Mouse (Mus musculus) CD4-positive helper T cell, adult 2 months (primary cell): ENCODE measurements around the gene Fstl4.

ENCODE experiments used
- DNase-seq: peaks from one replicate; pipeline ENCODE4 v3.0.0-alpha.2; 2012; ENCODE audit warnings: low read depth, missing footprints, low spot score

Fstl4 gene

DNA sequence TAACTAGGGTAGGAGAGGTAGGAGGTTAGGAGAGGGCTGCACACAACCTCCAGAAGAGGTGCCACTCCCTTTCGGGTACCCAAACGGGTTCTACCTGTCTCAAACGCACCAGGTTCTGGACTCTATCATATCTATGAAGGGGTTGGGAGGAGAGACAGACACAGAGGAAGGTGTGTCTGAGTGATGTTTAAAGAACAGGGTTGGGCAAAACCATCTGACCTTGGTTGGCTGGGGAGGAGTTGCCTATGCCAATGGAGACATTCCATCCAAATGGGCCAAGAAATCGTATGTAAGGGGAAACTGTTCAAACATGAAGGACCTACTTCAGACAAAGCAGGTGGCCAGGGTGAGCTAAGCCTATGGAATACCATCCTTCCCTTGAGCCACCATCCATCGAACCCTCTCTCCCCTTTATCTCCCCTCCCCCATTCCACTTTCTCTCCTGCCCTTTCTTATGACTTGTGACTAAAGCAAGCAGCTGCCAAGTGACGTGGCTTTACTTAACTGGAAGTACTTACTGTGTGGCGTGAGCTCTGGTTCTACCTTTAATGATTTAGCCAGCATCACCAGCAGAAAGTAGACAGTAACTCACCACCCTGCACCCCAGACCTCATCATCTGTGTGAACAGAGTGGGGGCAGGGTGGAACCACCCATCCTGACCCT is 252.1 kb downstream of the Fstl4 start:
- DNase-seq = no peak

DNA sequence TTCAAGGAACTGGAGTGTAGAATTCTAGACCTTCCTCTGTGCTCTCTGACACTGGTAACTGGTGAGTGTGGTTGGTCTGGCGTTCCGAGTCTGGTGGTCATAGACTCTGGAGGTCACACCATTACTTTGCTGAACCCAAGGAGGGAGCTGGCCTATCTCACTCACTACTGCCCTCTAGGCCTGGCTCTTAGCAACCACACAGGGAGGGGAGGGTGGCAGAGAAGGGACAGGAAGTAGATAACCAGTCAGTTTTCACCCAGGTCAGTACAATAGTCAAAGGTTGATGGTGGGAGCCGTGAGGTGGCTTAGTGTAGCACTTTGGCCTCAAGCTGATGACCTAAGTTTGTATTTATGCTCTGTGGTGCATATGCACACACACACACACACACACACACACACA is 255.1 kb downstream of the Fstl4 start:
- DNase-seq = no peak

DNA sequence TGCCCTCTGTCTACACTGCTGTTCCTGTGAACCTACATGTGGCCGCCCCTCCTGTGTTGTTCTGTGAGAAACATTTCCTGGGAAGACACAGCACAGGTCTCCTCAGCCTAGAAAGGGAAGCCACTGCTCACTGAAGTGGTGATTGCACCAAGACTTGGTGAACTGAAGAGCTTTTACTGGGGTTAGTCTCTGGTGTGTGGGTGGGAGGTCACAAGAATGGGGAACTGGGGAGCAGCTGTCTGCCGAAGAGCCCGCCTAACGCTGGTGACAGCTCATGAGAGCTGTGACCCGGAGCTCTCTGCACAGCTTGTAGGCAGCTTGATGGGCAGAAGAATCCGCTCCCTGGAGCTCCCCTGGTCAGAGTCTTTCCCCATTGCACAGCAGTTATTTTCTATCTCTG is 260.0 kb downstream of the Fstl4 start:
- no peak for DNase-seq

DNA sequence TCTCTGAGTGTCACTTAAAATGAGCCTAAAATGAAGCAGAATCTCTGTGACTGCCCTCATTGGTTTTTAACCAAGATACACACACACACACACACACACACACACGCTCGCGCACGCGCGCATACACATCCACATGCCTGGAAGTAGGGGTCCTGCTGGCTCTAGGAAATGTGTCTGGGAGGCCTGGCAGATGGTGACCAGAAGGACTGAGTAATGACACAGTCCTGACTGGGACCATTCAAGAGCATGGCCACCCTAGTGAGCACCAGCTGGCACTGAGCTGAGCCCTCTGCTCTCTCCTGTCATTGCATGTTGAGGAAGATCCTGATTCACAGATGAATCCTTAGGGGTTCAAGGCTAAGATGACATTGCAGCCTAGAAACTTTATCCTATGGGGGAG is 261.3 kb downstream of the Fstl4 start:
- DNase-seq = no peak

DNA sequence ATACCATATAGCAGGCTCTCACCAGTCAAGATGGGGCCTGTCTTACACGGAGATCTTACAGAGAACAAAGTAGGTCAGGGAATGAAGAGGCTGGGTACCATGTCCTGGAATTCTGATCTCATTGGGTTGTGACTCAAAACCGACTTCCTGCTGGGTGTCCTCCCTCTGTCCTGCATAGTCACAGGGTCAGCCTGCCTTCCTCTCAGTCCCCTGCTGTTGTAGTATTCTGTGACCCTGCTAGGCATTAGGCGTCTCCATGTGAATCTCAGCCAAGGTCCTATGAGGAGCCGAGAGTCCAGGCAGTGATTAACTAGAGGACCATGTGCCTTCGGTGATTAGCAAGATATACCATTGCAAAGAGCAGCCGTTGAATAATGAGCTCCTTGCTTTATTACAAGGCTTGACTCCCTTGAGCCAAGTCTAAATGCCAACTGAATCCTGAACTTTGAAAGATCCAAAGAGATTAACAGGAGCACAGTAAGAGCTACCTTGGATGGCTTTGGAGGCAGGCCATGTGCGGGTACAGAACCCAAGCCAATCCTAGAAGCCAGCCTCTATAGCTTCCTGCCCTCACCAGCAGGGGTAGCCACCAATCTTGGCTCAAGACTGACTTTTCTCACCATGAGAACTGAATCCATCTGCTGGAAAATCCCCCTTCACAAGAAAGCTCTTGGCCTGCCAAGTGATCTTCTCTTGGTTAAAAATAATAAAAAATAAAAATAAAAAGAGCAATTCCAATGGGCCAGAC is 264.2 kb downstream of the Fstl4 start:
- DNase-seq = no peak

DNA sequence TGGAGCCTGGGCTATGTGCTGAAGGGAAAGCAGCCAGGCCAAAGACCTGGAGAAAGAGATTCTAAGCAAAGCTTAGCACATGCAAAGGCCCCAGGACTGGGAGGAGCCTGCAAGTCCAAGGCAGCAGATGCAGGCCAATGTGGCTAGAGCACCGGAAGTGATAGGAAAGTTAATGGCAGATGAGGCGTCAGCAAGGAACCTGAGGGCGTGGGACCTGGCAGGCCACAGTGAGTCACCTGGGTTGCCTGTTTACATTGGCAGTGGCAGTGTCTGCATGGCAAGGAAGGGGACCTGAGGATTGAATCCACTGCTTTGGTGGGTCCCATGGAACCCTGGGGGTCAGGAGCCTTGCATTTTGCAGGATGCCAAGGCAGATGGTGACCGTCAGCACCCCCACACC is 267.3 kb downstream of the Fstl4 start:
- no peak for DNase-seq

DNA sequence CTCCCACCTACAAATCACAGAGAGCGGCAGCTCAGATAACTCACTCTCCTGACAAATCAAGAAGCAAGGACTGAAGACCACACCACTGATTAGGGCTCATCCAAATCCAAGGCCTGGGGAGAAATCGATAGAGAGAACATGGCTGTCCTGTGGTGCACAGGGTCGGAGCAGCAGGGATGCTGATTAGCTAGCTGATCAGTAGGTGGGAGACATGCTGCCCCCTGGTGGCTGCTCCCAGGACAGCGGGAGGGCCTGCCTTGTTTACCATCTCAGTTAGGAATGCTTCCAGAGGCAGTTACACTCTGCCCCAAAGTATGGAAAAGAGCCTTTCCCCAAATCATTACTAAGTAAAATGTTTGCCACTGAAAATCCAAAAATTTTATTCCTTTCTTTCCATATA is 267.9 kb downstream of the Fstl4 start:
- DNase-seq = peak; percentile 34

DNA sequence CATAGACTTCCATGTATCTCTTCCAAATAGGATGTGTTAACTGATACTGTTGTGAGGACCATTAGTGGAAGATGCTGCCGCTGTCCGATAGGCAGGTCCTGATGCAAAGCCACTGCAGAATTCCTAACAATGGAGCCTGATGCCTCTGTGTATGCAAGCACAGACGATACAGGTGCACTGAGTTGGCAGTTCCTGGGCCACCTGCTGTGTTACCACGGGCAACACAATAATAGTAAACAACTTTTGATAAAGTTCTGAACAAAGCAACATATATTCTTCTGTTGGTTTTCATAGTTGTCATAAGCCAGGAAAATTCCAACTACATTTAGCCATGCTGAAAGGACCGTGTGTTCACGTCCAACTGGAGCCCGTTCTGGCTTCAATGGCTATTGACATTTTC is 271.0 kb downstream of the Fstl4 start:
- DNase-seq = no peak

DNA sequence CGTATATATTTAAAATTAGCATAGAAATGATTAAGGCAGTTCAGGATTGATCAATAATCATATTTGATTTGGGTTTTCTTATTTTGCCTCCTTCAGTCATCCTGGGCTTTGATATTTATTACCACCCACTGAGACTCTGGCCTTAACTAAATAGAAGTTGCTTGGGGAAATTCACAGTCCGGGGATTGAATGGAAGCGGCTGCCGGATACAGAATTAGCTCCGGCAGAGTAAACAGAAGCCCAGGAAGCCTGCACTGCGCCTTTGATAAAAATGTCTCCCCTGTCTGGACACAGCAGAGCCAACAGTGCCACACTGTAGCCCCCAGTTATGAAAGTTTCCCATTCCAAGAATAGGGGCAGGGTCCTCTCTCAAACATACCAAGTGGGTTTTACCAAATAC is 282.4 kb downstream of the Fstl4 start:
- DNase-seq = no peak

DNA sequence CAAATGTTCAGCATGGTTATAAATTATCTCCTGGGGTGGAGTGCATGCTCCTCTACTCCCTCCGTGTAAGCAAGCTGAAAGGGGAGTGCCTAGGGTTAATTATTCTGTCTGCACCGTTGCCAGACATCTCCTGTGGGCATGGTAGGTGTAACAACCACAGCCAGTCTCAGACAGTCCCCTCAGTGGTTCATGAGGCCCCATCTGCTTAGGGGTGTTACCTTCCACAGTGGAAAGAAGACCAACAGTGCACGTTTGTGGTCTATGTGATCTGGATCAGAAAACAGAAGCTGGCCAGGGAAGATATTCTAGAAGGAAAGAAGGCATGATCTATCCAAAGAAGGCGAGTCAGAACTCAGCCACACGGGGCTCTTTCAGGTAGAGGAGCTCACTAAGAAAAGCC is 289.7 kb downstream of the Fstl4 start:
- no peak for DNase-seq

DNA sequence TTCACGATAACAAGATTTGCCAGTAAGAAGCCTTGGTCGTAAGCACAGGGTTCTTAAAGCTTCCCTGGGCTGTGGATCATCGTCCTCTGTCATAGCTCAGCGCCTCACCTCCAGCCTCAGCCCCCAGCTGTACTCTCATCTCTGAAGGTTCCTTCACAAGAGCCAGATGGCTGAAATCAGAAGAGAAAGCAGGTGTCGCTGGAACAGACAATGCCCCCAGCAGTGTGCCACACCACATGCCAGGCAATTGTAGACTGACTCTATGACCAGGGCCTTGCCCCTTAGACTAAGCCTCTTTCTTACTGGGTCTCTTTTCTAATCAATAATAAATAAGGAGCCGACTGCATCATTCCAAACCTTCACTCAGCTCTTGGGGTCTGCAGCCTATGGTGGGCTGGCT is 291.5 kb downstream of the Fstl4 start:
- DNase-seq = no peak

DNA sequence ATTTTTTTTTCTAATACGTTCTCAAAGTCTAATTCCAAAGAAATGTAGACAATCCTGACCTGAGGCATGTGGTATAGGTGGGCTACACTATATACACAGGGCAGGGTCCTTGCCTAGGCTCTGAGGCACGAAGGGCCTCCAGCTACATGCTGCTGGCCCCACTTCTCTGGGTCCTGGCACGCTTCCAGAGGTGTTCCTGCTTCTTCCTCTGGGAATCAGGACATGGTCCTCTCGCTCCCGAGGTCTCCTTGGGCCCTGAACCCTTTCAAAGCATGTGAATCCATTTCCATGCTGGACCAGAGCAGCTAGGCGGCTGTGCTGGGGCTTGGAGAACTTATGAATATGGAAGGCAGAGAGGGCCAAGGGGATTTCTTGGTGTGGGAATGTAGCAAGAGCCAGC is 292.3 kb downstream of the Fstl4 start:
- DNase-seq = no peak

DNA sequence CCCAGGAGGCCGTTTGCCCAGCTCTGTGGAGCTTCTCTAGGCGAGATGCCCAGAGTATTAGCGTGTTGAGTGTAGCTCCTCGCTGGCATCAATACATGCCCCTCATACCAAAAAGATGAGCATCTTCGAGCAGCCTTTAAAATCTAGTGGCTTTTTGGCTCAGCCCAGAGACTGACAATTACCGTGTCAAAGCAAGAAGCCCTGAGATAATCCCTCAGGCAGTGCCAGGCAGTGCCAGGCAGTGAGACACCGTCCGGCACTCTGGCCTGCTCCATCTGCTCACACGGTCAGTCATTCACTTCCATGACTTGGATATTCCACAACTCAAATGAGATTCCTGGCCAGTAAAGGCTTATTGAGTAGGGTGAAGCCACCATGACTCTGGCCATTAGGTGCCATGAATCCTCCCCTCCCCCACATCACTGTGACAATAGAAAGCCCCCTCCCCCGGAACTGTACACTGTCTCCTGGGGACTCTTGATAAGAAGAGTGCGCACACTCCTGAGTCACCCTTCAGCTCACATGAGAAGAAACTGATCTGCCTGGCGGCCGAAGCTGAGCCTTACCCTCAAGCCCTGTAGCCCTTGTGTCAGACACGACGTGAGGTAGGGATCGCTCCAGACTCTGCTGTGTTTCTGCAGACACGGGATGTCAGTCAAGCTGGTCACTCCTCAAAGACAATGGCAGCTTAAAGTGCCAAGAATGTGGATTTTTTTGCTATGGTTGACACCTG is 293.6 kb downstream of the Fstl4 start:
- DNase-seq = no peak

DNA sequence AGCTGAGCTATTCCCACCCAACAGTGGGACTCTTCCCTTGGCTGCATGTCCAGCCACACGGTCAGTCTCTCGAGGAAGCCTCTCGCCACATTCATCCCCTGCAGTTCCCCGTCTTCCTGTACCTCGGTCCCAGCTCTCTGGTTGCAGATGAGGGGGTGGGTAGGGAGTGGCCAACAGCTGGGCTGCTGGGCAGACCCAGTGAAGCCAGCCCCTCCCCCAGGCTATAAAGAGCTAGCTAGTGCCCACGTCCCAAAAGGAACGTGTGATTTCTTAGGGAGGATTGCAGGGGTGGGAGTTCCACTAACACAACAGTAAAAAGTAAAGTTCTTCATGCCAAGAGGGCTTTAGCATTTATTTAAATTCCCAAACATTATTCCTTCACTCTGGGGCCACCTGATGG is 294.1 kb downstream of the Fstl4 start:
- no peak for DNase-seq

DNA sequence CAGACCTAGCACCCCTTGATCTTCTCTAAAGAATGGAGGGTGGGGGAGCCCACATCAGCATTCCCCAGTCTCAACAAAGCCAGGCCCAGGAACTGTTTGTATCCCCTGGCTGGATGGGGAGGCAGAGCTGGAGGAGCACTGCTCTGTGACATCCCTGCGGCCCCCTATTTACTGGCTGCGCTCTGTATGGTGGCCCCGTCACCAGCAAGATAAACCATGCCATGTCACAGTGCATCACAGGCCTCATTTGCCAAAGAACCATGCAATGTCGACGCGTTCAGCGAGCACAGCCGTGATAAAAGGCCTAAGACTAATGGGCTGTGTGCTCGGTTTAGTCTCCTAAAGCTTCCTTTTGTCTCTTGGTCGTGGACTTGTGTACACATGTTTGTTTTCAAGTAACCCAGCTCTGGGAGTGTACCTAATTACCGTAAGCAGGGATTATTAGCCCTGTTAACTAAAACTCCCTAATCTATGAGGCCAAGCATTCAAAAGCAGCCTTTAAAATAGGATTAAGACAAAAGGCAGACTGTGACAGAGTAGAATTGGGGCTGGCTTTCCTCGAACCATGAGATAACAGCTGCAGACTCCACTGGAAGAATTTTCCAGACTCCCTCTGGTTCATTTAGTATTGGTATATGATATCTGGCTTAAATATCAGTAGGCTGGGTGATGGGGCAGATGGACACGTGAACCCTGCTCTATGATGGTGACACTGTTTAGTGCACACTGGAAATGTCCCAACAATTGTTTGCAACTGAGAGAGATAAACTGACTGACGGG is 303.5 kb downstream of the Fstl4 start:
- no peak for DNase-seq

DNA sequence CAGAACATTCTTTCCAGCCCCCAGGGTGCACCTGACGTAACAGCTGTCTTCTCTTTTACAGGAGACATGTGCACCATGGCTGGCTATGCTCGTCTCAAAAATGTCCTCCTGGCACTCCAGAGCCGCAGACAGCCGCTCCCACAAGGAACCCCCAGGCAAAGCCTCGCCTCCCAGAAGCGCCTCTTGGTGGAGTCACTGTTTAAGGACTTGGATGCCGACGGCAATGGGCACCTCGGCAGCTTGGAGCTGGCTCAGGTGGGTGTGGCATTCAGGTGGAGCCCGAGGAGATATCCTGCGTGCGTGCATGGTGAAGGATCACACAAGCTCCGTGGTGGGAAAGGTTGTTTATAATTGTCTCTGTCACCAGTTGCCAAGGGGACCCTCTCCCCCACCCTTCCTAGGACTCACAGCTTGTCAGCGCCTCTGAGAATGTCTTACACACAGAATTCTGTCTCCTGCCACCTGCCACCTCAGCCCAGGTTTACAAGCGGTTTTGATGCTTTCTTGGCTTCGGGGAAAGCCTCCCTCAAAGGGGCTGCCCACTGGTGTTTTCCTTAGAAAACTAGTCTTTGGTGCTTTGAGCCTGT is 304.1 kb downstream of the Fstl4 start:
- no peak for DNase-seq

DNA sequence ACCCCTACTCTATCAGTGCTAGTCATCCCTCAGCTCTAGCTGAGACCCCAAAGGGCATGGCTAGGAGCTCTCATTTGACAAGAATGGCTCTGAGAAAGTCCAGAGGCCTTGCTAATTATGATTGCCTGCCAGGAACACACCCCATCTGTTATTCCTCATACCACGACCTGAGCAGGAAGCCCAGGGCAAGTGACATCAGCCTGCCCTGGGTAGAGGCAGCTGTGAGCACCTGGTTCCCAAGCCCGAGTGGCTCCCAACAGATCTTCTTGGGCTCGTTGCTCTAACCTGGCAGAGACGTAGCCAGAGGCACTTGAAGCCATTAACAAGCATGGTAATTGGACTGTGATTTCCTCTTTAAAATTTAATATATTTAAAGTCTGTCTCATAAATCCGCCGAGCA is 305.3 kb downstream of the Fstl4 start:
- DNase-seq = no peak

DNA sequence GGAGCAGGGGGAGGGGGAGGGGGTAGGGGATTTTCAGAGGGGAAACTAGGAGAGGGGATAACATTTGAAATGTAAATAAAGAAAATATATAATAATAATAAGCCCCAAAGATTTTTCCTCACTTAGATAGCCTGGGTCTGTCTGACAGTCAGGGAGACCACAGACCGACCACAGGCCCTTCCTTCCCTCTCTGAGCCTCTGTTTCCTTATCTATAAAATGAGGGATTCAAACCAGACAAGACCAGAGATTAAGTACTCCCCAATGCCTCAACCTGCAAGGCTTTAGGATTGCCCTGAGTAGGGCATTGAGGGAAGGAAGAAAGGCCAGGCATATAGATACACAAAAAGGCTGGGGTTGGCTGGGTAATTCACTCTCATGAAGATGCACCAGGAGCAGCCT is 307.2 kb downstream of the Fstl4 start:
- no peak for DNase-seq

DNA sequence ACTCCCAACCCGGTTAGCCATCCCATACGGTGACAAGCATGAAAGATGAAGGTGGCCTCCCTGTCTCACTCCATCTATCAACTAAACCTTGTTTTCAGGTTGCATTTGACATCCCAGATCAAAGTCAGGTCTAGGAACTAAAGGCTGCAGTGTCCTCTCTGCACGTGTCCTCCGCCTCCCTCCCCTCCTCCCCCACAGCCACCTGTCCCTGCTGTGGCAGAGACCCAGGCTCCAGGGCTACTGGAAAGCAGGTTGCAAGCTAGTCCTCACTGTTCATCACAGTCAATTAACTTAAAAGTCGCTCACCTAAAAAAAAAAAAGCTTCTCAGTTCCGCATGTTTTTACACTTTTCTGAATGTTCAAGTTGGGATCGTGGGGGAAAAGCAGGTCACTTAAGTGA is 313.2 kb downstream of the Fstl4 start:
- no peak for DNase-seq

DNA sequence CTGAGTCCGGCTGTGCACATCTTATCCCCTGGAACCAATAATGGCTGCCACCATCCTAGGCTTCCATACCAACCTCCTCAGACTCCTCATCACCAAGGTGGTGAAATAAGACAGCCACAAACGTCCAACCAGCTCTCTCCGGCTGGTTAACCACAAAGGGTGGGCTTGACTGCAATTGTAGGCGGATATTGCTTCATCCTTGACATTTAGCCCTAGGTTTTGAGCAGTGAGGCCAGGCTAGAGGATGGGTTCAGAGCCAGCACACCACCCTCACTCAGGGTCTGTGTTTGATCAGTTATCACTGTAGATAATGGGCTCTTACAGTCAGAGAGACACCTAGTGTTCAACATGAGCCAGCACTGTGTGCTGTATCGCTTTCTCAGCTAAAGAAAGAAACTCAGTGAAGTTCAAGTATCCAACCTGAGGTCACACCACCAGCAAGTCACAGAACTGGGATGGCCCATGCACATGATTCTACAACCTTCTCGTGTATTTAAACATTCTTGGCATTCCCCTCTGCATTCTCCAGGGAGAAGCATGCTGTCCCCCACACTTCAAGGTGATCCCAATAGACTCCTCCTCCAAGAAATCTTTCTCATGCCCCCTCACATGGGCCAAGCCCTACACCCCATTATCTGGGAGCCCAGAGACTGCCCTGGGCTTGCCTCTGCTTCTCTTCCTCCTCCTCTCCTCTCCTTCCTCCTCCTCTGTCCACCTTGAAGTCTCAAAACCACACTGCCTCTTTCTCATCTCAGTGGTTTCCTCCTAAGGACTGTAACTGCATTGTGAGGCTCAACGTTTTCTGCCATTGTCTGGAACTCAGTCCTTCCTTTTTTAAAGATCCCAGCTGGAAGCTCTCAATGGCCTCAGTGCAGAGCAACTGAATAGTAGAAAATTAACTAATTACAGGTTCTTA is 314.2 kb downstream of the Fstl4 start:
- DNase-seq = no peak

DNA sequence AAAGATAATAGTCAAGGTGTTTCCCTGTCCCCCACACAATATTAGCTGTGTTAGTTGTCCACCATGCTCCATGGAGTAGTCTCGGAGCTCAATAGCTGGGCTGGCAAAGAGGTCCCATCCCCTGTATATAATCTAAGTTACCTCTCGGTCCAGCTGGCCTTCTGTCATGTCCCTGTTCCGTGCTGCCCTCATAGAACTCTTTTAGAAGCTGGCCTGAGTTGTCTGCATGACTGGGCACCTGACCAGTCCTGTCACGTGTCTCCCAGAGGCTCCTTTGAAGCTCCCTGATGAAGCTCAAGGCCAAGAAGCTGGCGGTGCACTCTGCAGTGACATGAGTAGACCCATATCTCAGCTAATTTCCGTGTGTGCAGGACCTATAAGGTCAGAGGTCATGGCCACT is 316.9 kb downstream of the Fstl4 start:
- no peak for DNase-seq
